Mouse (Mus musculus) cerebellum, adult 2 months (tissue): ENCODE data around the gene Pax7. TPM values are rescaled to one million over a fixed set of nuclear protein-coding genes. Genes with fewer than 3 reads are reported as not detected.

ENCODE experiments used
- DNase-seq, 2 experiments: peaks; one replicate each; pipeline ENCODE4 v3.0.0; 2021
- H3K27ac ChIP-seq: fragments of 200-500 bp; 2 replicates; pipeline ENCODE4 v1.5.1; 2012; ENCODE audit warnings: low read length, control low read depth, inconsistent platforms; ENCODE audit not compliant: insufficient read depth
- H3K27me3 ChIP-seq: fragments of 200-500 bp; 2 replicates; pipeline ENCODE4 v1.6.1; 2012; ENCODE audit warnings: inconsistent platforms, mild to moderate bottlenecking, low read length, moderate library complexity; ENCODE audit not compliant: control insufficient read depth, insufficient read depth
- H3K4me1 ChIP-seq: fragments of 200-500 bp; 2 replicates; pipeline ENCODE4 v1.6.1; 2011; ENCODE audit warnings: low read length; ENCODE audit not compliant: control insufficient read depth, insufficient read depth
- H3K4me3 ChIP-seq: fragments of 200-500 bp; replicated peaks from 2 replicates; pipeline ENCODE3; 2011; ENCODE audit warnings: mild to moderate bottlenecking, low read depth, low read length, control low read depth; ENCODE audit not compliant: insufficient read depth
- CTCF ChIP-seq: fragments of 200-500 bp; IDR thresholded peaks from 2 replicates; pipeline ENCODE4 v1.5.1; 2011; ENCODE audit warnings: low read depth, mild to moderate bottlenecking, control low read depth, low read length, moderate library complexity, borderline replicate concordance; ENCODE audit not compliant: insufficient read depth
- POLR2A ChIP-seq: fragments of 200-500 bp; IDR thresholded peaks from 2 replicates; pipeline ENCODE4 v1.6.1; 2011; ENCODE audit warnings: low read length, control low read depth, borderline replicate concordance; ENCODE audit not compliant: insufficient read depth
- WGBS: fragments of 180-500 bp; shearing (Covaris S2); methylation state at CpG from one replicate; pipeline ENCODE4 v1.1.7; 2018; 5-methylcytosine and 5-hydroxymethylcytosine counted together
- polyA plus RNA-seq: library from polyadenylated mRNA; depleted of rRNA; stranded (reverse); fragments of >200 nt; gene quantifications from 2 replicates; pipeline ENCODE4 v1.2.3, GENCODE M21; 2012

The Pax7 gene
- polyA plus RNA-seq, 1 experiment: 0.07 TPM

GRCm38 (mm10) chr4:139767823-139768222 is 65.5 kb downstream of the Pax7 start:
- WGBS: 70% methylated on average over 5 of the region's 5 CpGs
- H3K4me1 ChIP-seq: no peaks in the 10 kb centered on the region
- H3K27ac ChIP-seq: no peak overlapping the region
- H3K27me3 ChIP-seq: no peaks in the 10 kb centered on the region
- TF ChIP-seq POLR2A: no peak
- TF ChIP-seq CTCF: no peak
- no peak overlapping the region for H3K4me3 ChIP-seq
- no peak for DNase-seq

DNA sequence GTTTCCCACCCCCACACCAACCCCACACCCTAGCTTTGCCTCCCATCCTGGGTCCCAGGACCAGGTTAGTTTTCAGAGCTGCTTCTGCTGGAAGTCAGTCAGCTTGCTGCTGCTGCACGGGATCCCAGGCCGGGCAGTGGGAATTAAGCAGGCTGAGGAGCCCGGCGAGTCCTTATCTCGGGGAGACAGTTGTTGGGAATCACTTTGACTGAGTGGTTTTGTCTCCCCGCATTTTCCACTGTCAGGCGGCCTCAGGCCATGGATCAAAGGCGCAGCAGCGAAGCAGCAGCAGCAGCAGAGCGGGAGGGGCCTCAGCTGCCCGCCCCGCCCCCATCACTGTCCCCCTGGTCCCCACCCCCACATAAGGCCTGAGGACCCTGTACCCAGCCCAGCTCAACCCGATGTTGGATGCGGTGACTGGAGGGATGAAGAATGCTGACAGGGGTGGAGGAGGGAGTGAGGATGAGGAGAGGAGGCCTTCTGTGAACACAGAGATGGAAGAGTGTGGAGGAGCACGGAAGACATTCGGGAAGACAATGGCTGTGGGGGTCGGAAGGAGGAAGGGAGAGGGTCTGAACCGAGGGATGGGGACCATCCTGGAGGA is 66.1 kb downstream of the Pax7 start:
- WGBS: 39% methylated on average over 18 of the region's 18 CpGs
- no peak overlapping the region for H3K27ac ChIP-seq
- no peaks in the 10 kb centered on the region for H3K27me3 ChIP-seq
- H3K4me1 ChIP-seq: no peaks in the 10 kb centered on the region
- no peak overlapping the region for H3K4me3 ChIP-seq
- DNase-seq: no peak
- TF ChIP-seq POLR2A (no peak), CTCF (no peak)

DNA sequence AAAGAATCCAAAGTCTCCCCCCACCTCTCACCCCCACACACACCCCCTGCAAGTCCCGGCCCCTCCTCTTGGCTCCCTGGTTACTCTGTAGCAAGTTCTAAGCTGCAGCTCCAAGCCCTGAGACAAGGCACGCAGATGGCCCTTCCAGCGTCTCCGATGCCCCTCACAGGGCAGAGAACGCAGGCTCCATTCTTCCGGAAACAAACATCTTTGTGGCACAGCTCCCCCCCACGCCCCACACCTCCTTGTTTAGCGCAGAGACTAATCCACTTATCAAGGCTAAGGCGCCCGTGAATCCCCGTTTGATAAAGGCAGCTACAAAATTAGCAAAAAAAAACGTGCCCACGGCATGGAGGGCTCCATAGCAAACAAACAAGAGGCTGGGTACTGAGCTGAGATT is 71.4 kb downstream of the Pax7 start:
- no peaks in the 10 kb centered on the region for H3K4me1 ChIP-seq
- no peak for DNase-seq
- H3K27me3 ChIP-seq: no peaks in the 10 kb centered on the region
- 12% methylated on average over 13 of the region's 13 CpGs for WGBS
- TF ChIP-seq CTCF (no peak), POLR2A (no peak)
- no peak overlapping the region for H3K27ac ChIP-seq
- H3K4me3 ChIP-seq: no peak overlapping the region

DNA sequence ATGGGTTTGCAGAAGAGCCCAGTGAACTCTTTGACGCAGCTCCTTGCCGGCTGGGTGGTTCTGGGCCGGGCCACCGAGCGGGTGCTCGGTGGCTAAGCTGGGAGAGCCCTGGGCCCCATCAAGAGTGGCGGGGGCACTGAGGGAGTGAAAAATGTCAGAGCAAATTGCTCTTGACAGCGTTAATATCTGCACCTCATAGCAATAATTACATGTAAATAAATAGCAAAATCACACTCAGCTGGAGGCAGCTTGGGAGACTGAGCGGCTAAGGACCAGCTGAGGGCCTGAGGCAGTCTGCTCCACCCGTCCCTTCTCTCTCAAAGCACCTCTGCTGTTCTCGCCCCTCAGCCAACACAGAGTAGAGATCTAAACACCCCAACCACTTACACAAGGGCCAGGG is 72.6 kb downstream of the Pax7 start:
- Histone ChIP-seq H3K27me3 (no peaks in the 10 kb centered on the region), H3K4me1 (no peaks in the 10 kb centered on the region), H3K27ac (no peak overlapping the region), H3K4me3 (no peak overlapping the region)
- TF ChIP-seq CTCF (no peak), POLR2A (no peak)
- DNase-seq: no peak
- WGBS: 87% methylated on average over 11 of the region's 11 CpGs

DNA sequence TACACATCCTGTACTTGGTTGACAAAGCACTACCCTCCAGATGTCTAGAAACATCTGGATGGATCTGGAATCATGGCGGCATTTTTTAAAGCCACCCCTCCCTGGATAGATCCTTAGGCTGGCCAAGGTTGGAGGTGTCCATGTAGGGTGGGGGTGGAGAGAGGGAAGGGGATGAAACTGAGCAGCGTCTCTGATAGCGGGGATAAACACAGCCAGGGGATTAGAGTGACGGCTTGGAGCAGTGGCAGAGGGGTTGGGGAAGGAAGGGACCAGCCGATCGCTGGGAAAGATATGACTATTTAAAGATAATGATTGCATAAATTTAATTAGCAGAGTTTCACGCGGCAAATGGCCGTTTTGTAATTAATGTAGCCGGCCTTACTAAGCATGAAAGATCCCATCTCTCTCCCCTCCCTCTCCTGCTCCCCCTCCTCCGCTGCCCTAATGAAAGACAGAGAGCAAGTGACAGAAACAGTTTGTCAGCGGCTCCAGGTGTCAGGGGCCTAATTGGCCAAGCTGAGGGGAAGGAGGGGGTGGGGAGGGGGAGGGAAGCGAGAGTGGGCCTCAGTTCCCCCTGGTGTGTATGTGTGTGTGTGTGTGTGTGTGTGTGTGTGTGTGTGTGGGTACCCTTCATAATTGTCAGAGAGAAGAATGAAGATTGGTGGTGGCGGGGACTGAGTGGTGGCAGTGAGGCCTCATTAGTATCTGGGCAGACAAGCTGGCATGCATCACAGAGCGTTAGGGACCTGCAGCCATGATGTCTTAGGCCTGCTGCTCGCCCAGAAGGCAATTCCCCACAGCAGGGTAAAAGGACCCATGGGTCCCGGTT is 74.6 kb downstream of the Pax7 start:
- WGBS: 31% methylated on average over 17 of the region's 17 CpGs
- Histone ChIP-seq H3K27me3 (no peaks in the 10 kb centered on the region), H3K27ac (no peak overlapping the region), H3K4me1 (no peaks in the 10 kb centered on the region), H3K4me3 (no peak overlapping the region)
- TF ChIP-seq POLR2A (no peak), CTCF (no peak)
- no peak for DNase-seq

DNA sequence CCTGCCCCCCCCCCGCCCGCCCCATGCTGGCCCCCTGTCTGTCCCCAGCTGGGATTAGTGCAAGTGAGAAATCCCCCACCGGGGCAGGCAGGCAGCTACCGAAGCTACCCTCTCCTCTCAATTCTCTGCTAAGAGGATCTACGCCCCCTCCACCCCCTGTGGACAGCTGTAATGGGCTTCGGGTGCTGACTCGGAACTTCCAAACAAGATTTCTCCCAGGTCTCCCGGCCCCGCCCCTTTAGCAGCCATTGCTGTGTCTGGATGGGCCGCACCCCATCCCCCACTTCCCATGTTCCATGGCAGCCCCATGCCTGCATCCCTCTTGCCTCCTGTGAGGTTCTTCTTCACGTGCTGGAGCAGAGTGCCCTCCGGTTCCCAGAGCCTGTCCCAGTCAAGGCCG is 76.4 kb downstream of the Pax7 start:
- Histone ChIP-seq H3K27ac (no peak overlapping the region), H3K27me3 (no peaks in the 10 kb centered on the region), H3K4me3 (no peak overlapping the region), H3K4me1 (no peaks in the 10 kb centered on the region)
- TF ChIP-seq CTCF (no peak), POLR2A (no peak)
- 36% methylated on average over 13 of the region's 13 CpGs for WGBS
- no peak for DNase-seq

- Histone ChIP-seq H3K4me1 (no peaks in the 10 kb centered on the region), H3K4me3 (no peak overlapping the region), H3K27ac (no peak overlapping the region), H3K27me3 (no peaks in the 10 kb centered on the region)
- TF ChIP-seq POLR2A: no peak
- no peak for TF ChIP-seq CTCF
- 75% methylated on average over 11 of the region's 11 CpGs for WGBS
- DNase-seq: no peak
Observed at GRCm38 (mm10) chr4:139754148-139754710, 79.1 kb downstream of the Pax7 start.

GRCm38 (mm10) chr4:139750926-139751325 is 82.4 kb downstream of the Pax7 start:
- no peak for DNase-seq
- no peaks in the 10 kb centered on the region for H3K4me1 ChIP-seq
- TF ChIP-seq POLR2A: no peak
- TF ChIP-seq CTCF: no peak
- H3K4me3 ChIP-seq: no peak overlapping the region
- no peak overlapping the region for H3K27ac ChIP-seq
- 81% methylated on average over 5 of the region's 5 CpGs for WGBS
- no peaks in the 10 kb centered on the region for H3K27me3 ChIP-seq
